Mouse (Mus musculus) 3134 (cell line): ENCODE measurements around the gene Rufy1.

Source experiments
- DNase-seq: peaks from one replicate; pipeline ENCODE4 v3.0.0-alpha.2; 2011; ENCODE audit warnings: low spot score; ENCODE audit not compliant: insufficient read length; ENCODE audit errors: extremely low read depth

Rufy1 gene

DNA sequence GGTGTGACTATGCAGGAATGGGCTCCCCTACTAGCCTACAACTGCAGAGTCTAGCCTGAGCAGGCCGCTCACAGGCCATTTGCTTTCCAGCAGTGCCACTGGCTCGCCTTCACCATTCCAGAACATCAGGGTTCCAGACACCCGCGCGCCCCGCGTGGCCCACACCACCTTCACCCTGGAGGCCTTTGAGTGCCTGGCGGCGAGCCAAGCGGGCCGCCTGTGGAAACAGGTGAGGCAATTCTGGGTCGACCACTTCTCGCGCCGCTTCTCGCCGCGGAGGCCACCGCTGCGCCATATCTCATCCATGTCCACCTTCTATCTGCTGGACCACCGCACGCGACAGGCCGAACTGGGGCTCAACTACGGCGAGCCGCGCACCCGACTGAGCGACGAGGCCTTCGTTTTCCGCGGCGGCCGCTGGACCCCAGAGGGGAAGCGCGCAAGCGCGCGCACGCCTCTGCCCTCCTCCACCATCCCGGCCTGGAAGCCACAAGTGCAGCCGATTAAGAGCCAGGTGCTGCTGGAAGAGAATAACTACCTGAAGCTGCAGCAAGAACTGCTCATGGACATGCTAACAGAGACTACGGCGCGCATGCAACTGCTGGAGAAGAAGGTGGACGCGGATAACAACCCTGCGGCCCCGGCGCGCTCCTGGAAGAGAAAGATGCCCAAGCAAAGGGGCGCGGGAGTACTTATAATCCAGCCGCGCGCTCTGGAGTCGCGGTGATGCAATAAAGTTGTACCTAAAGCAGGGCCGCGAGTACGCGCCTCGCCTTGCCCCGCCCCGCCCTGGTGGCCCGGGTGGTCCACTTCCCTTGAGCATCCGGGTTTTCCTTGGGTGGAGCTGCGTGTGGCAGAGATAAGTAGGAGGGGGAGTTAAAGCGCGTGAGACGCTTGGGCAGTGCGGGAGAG is 71.7 kb downstream of the Rufy1 start:
- no peak for DNase-seq

- no peak for DNase-seq
Observed at GRCm38 (mm10) chr11:50355395-50355794, 75.5 kb downstream of the Rufy1 start.

DNA sequence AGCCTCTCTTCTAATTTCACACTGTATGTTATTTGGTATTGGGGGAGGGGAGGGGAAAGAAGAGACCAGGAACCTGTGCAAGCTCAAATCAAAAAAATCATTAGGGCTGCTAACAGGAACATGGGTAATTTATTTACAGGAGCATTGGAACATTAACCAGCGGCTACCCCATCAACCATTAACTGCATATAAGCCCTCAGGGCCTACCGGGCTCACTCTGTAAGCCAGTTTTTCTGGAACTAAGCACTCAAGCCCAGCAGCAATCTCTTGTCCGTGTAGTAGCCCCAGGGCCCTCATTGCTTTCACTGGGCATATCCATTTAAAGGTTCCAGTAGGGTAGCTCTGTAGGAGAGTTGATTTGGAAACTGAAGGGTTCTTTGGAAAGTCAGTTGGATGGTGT is 76.1 kb downstream of the Rufy1 start:
- no peak for DNase-seq

DNA sequence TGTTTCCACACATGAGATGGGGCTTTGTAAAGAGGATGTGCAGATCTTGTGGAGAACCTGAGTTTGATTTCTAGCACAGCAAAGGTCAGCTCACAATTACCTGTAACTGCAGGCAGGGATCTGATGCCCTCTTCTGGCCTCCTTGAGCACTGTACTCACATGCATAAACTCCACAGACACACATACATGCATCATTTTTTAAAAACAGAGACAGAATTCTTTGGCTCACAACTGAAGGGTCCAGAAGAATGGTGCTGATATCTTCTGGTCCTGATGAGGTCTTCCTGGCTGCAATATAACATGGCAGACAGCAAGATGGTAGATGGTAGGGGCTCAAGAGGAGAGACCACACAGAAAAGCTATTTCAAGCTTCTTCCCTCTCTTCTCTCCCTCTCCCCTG is 76.8 kb downstream of the Rufy1 start, which contains the start of gene Cby3:
Cby3 (plus strand) TSS at position 301 of the 400 bp plus-strand sequence.
- no peak for DNase-seq

- DNase-seq: no peak
Observed at GRCm38 (mm10) chr11:50352177-50352576, 78.7 kb downstream of the Rufy1 start.

- no peak for DNase-seq
Observed at GRCm38 (mm10) chr11:50346256-50347032, 84.5 kb downstream of the Rufy1 start.

- DNase-seq: no peak
Observed at GRCm38 (mm10) chr11:50345486-50345885, 85.4 kb downstream of the Rufy1 start.
